Mouse (Mus musculus) lung, postnatal 36 days (tissue): ENCODE measurements at regions not wholly inside any gene's neighbourhood (a gene's known extent, or its start where the extent isn't known, plus 50 kb on each side); places are given as distances from the start of the nearest gene placed in this dataset.

Source experiments
- DNase-seq: peaks from one replicate; pipeline ENCODE4 v3.0.0; 2022; ENCODE audit warnings: mixed read lengths

DNA sequence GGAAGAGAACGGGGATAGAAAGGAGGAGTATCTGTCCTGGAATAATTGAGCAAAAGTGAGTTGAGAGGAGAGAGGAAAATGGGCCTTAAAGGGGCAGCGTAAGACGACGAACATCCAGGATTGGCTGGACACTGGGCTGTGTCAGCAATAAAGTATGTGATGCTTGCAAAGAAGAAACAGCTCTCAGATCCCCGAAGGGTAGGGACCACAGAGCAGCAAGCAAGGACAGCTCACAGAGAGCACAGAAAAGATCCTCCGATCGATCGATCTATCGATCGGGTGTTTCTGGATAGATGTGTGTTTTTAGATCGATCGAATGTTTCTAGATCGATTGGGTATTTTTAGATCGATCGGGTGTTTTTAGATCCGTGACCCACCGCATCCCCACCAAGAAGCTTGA, 50.3 kb upstream of the Cnih3 start:
- no peak for DNase-seq
